Mouse (Mus musculus) MEL (cell line): Measurements from ENCODE around the gene Tsc2. TPM values are rescaled to one million over a fixed set of nuclear protein-coding genes. Genes with fewer than 3 reads are reported as not detected.

Source experiments
- DNase-seq: peaks from one replicate; pipeline ENCODE4 v3.0.0; 2011; ENCODE audit warnings: low read depth, low spot score
- H3K27ac ChIP-seq: 2 replicates; pipeline ENCODE4 v1.5.1; 2012; ENCODE audit warnings: low read depth, mild to moderate bottlenecking, control low read depth, low read length, moderate library complexity; ENCODE audit not compliant: control insufficient read depth
- H3K27me3 ChIP-seq, 2 experiments: fragments of 150-350 bp in 1 of 2; sonication (generic) in 1 of 2; 2 replicates each; pipeline ENCODE4 v1.6.1; 2012; ENCODE audit warnings: low read length in 2 of 2, mild to moderate bottlenecking in 2 of 2, improper control_type of control experiment in 1 of 2, moderate library complexity in 1 of 2; ENCODE audit not compliant: insufficient read depth in 2 of 2, control insufficient read depth in 1 of 2
- H3K36me3 ChIP-seq, 2 experiments: 2 replicates each; pipeline ENCODE4 v1.6.1; 2012 to 2014; ENCODE audit warnings: low read length in 2 of 2, improper control_type of control experiment in 1 of 2, inconsistent platforms in 1 of 2, mild to moderate bottlenecking in 1 of 2; ENCODE audit not compliant: insufficient read depth in 2 of 2, control insufficient read depth in 1 of 2
- H3K4me1 ChIP-seq, 2 experiments: fragments of 150-350 bp in 1 of 2; sonication (generic) in 1 of 2; 2 replicates each; pipeline ENCODE4 v1.6.1; 2012; ENCODE audit warnings: low read length in 2 of 2, improper control_type of control experiment in 1 of 2, mild to moderate bottlenecking in 1 of 2; ENCODE audit not compliant: insufficient read depth in 2 of 2, control insufficient read depth in 1 of 2
- H3K4me3 ChIP-seq, 2 experiments: fragments of 150-350 bp in 1 of 2; sonication (generic) in 1 of 2; 2 replicates each; pipeline ENCODE4 v1.5.1; 2012; ENCODE audit warnings: low read depth in 2 of 2, low read length in 2 of 2, mild to moderate bottlenecking in 2 of 2, moderate library complexity in 2 of 2, control low read depth in 1 of 2, improper control_type of control experiment in 1 of 2; ENCODE audit not compliant: control insufficient read depth in 1 of 2, insufficient read depth in 1 of 2
- H3K79me2 ChIP-seq: 2 replicates; pipeline ENCODE4 v1.6.1; 2012; ENCODE audit warnings: mild to moderate bottlenecking, low read length, moderate library complexity; ENCODE audit not compliant: control insufficient read depth, poor library complexity, insufficient read depth
- H3K9ac ChIP-seq: 2 replicates; pipeline ENCODE4 v1.6.1; 2012; ENCODE audit warnings: low read depth, mild to moderate bottlenecking, control low read depth, low read length, moderate library complexity; ENCODE audit not compliant: control insufficient read depth, poor library complexity, severe bottlenecking
- H3K9me3 ChIP-seq: fragments of 150-350 bp; sonication (generic); replicated peaks from 2 replicates; pipeline ENCODE4 v1.6.1; 2012; ENCODE audit warnings: mild to moderate bottlenecking, low read length, improper control_type of control experiment, moderate library complexity; ENCODE audit not compliant: insufficient read depth
- BHLHE40 ChIP-seq: IDR thresholded peaks from 2 replicates; pipeline ENCODE4 v1.6.1; 2012; ENCODE audit warnings: low read depth, mild to moderate bottlenecking, inconsistent platforms, low read length, improper control_type of control experiment, borderline replicate concordance
- CHD1 ChIP-seq: IDR thresholded peaks from 2 replicates; pipeline ENCODE4 v1.6.1; 2012; ENCODE audit warnings: low read depth, mild to moderate bottlenecking, inconsistent platforms, low read length, improper control_type of control experiment
- CHD2 ChIP-seq: IDR thresholded peaks from 2 replicates; pipeline ENCODE4 v1.6.1; 2011; ENCODE audit warnings: low read length, improper control_type of control experiment
- CTCF ChIP-seq, 3 experiments: IDR thresholded peaks in 2 of 3; conservative IDR thresholded peaks in 1 of 3; 2 replicates each; pipeline ENCODE4 v1.5.1; 2011 to 2012; ENCODE audit warnings: low read length in 3 of 3, low read depth in 2 of 3, mild to moderate bottlenecking in 2 of 3, improper control_type of control experiment in 1 of 3, inconsistent platforms in 1 of 3, mixed read lengths in 1 of 3, moderate library complexity in 1 of 3; ENCODE audit not compliant: control insufficient read depth in 1 of 3, insufficient read depth in 1 of 3, poor library complexity in 1 of 3, severe bottlenecking in 1 of 3
- E2F4 ChIP-seq: IDR thresholded peaks from 2 replicates; pipeline ENCODE4 v1.6.1; 2011; ENCODE audit warnings: low read depth, low read length, improper control_type of control experiment, borderline replicate concordance
- EP300 ChIP-seq, 2 experiments: IDR thresholded peaks; 2 replicates each; pipeline ENCODE4 v1.6.1; 2011; ENCODE audit warnings: improper control_type of control experiment in 2 of 2, low read length in 2 of 2, low read depth in 1 of 2, mild to moderate bottlenecking in 1 of 2
- ETS1 ChIP-seq: IDR thresholded peaks from 2 replicates; pipeline ENCODE4 v1.6.1; 2012; ENCODE audit warnings: low read depth, mild to moderate bottlenecking, inconsistent platforms, low read length, improper control_type of control experiment, moderate library complexity
- GABPA ChIP-seq: IDR thresholded peaks from 2 replicates; pipeline ENCODE4 v1.6.1; 2012; ENCODE audit warnings: low read depth, mild to moderate bottlenecking, inconsistent platforms, low read length, improper control_type of control experiment, moderate library complexity
- GATA1 ChIP-seq: IDR thresholded peaks from 2 replicates; pipeline ENCODE4 v1.6.1; 2011; ENCODE audit warnings: low read depth, low read length, improper control_type of control experiment
- HCFC1 ChIP-seq: IDR thresholded peaks from 2 replicates; pipeline ENCODE4 v1.6.1; 2012; ENCODE audit warnings: low read depth, mild to moderate bottlenecking, inconsistent platforms, low read length, improper control_type of control experiment, moderate library complexity
- KAT2A ChIP-seq: conservative IDR thresholded peaks from 2 replicates; pipeline ENCODE4 v1.6.1; 2012; ENCODE audit warnings: low read depth, low read length, improper control_type of control experiment, inconsistent platforms
- MAFK ChIP-seq: IDR thresholded peaks from 2 replicates; pipeline ENCODE4 v1.6.1; 2011; ENCODE audit warnings: low read depth, mild to moderate bottlenecking, low read length, improper control_type of control experiment, borderline replicate concordance
- MAZ ChIP-seq: IDR thresholded peaks from 2 replicates; pipeline ENCODE4 v1.6.1; 2012; ENCODE audit warnings: low read depth, mild to moderate bottlenecking, inconsistent platforms, low read length, improper control_type of control experiment
- MEF2A ChIP-seq: IDR thresholded peaks from 2 replicates; pipeline ENCODE4 v1.6.1; 2014; ENCODE audit warnings: low read depth, mild to moderate bottlenecking, inconsistent platforms, low read length, improper control_type of control experiment; ENCODE audit not compliant: poor library complexity, insufficient replicate concordance, severe bottlenecking; ENCODE audit errors: extremely low read depth
- MXI1 ChIP-seq: IDR thresholded peaks from 2 replicates; pipeline ENCODE4 v1.6.1; 2011; ENCODE audit warnings: mild to moderate bottlenecking, low read depth, low read length, improper control_type of control experiment
- MYB ChIP-seq: IDR thresholded peaks from 2 replicates; pipeline ENCODE4 v1.6.1; 2011; ENCODE audit warnings: mild to moderate bottlenecking, low read depth, low read length, improper control_type of control experiment
- MYC ChIP-seq: IDR thresholded peaks from 2 replicates; pipeline ENCODE4 v1.6.1; 2011; ENCODE audit warnings: low read depth, mild to moderate bottlenecking, low read length, improper control_type of control experiment, moderate library complexity
- NELFE ChIP-seq: IDR thresholded peaks from 2 replicates; pipeline ENCODE4 v1.6.1; 2011; ENCODE audit warnings: low read depth, low read length, improper control_type of control experiment
- NRF1 ChIP-seq: IDR thresholded peaks from 2 replicates; pipeline ENCODE4 v1.6.1; 2014; ENCODE audit warnings: low read depth, mild to moderate bottlenecking, inconsistent platforms, low read length, improper control_type of control experiment, moderate library complexity; ENCODE audit not compliant: poor library complexity, insufficient read depth, severe bottlenecking
- POLR2AphosphoS2 ChIP-seq: IDR thresholded peaks from 2 replicates; pipeline ENCODE4 v1.6.1; 2011; ENCODE audit warnings: low read length, improper control_type of control experiment
- RAD21 ChIP-seq: IDR thresholded peaks from 2 replicates; pipeline ENCODE4 v1.6.1; 2011; ENCODE audit warnings: mild to moderate bottlenecking, low read depth, low read length, improper control_type of control experiment
- RCOR1 ChIP-seq: IDR thresholded peaks from 2 replicates; pipeline ENCODE4 v1.6.1; 2012; ENCODE audit warnings: low read depth, mild to moderate bottlenecking, inconsistent platforms, low read length, improper control_type of control experiment
- SIN3A ChIP-seq: IDR thresholded peaks from 2 replicates; pipeline ENCODE4 v1.6.1; 2012; ENCODE audit warnings: low read length, improper control_type of control experiment, inconsistent platforms
- SMC3 ChIP-seq: IDR thresholded peaks from 2 replicates; pipeline ENCODE4 v1.6.1; 2011; ENCODE audit warnings: low read depth, low read length, improper control_type of control experiment
- TBP ChIP-seq: IDR thresholded peaks from 2 replicates; pipeline ENCODE4 v1.8.0; 2011; ENCODE audit warnings: low read depth, low read length, improper control_type of control experiment
- TCF12 ChIP-seq: IDR thresholded peaks from 2 replicates; pipeline ENCODE4 v1.6.1; 2014; ENCODE audit warnings: low read depth, mild to moderate bottlenecking, inconsistent platforms, low read length, improper control_type of control experiment, moderate library complexity
- UBTF ChIP-seq: IDR thresholded peaks from 2 replicates; pipeline ENCODE4 v1.6.1; 2012; ENCODE audit warnings: low read depth, mild to moderate bottlenecking, inconsistent platforms, low read length, improper control_type of control experiment, moderate library complexity, borderline replicate concordance; ENCODE audit not compliant: insufficient read depth
- USF1 ChIP-seq: IDR thresholded peaks from 2 replicates; pipeline ENCODE4 v1.6.1; 2014; ENCODE audit warnings: low read depth, mild to moderate bottlenecking, inconsistent platforms, low read length, improper control_type of control experiment, moderate library complexity
- ZKSCAN1 ChIP-seq: IDR thresholded peaks from 2 replicates; pipeline ENCODE4 v1.6.1; 2012; ENCODE audit warnings: low read depth, mild to moderate bottlenecking, inconsistent platforms, low read length, improper control_type of control experiment, moderate library complexity
- ZNF384 ChIP-seq: IDR thresholded peaks from 2 replicates; pipeline ENCODE4 v1.6.1; 2012; ENCODE audit warnings: low read depth, mild to moderate bottlenecking, inconsistent platforms, low read length, improper control_type of control experiment
- polyA plus RNA-seq, 2 experiments: library from polyadenylated mRNA; stranded (reverse) in 1 of 2; unstranded in 1 of 2; fragments of >175 nt in 1 of 2; fragments of >200 nt in 1 of 2; gene quantifications; 2 replicates each; pipeline versions ENCODE4 v1.2.1 to v1.2.4; 2012; ENCODE audit warnings: low replicate concordance in 2 of 2, low read depth in 1 of 2; ENCODE audit not compliant: insufficient read length in 2 of 2, insufficient read depth in 1 of 2, missing spikeins in 1 of 2
- total RNA-seq: library from RNA; depleted of rRNA; stranded (reverse); fragments of 300-350 nt; gene quantifications from 2 replicates; pipeline ENCODE4 v1.2.3, GENCODE M21; 2012

Tsc2 gene
- total and polyA plus RNA-seq, 3 experiments: 48.8 to 99.2 TPM; not detected in 1

DNA sequence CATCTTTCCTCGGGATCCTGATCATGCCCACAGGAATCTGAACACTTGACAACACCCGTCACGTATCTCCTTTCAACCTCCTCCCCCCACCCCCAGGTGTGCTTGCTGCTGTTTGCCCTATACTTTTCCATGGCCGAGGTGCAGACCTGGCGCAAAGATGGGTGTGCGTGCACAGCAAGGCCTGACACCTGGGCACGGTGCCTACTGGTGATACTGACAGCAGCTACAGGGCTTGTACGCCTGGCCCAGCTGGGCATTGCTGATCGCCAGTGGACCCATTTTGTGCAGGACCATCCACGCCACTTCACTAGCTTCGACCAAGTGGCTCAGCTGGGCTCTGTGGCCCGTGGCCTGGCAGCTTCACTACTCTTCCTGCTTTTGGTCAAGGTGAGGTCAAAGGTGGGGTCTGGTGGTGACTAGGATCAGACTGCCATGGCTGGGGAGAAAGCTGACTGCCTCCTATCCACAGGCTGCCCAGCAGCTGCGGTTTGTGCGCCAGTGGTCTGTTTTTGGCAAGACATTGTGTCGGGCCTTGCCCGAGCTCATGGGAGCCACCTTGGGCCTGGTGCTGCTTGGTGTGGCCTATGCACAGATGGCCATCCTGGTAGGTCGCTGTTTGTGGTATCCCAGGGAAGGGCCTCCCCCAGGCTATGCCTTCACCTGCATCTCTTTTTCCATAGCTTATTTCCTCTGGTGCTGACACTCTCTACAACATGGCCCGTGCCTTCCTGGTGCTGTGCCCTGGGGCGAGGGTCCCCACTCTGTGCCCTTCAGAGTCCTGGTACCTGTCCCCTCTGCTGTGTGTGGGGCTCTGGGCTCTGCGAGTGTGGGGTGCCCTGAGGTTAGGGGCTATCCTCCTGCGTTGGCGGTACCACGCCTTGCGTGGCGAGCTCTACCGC lies 38.2 kb downstream of the Tsc2 start:
- H3K36me3 ChIP-seq: peaks cover 0 to 4% of the 10 kb centered on the region in 2 experiments; a peak in 2 of 4 replicates
- TF ChIP-seq CTCF (IDR thresholded peaks at IDR 0.05 in 2 of 3, conservative IDR thresholded peaks at IDR 0.05 in 1 of 3; ENCODE audit: control insufficient read depth in 1 of 3, insufficient read depth in 1 of 3, low read depth in 2 of 3, low read length in 3 of 3, poor library complexity in 1 of 3, severe bottlenecking in 1 of 3): no peak
- TF ChIP-seq UBTF: no peak
- no peak for TF ChIP-seq CHD1
- TF ChIP-seq RAD21: no peak
- no peak for TF ChIP-seq MAFK
- TF ChIP-seq POLR2AphosphoS2: no peak
- TF ChIP-seq ZKSCAN1: no peak
- no peak for TF ChIP-seq MEF2A
- TF ChIP-seq KAT2A: no peak
- no peak for TF ChIP-seq MYC
- no peak for TF ChIP-seq HCFC1
- TF ChIP-seq TCF12: no peak
- no peak for TF ChIP-seq SMC3
- TF ChIP-seq GATA1: no peak
- no peak for TF ChIP-seq MYB
- TF ChIP-seq ZNF384: no peak
- TF ChIP-seq GABPA: no peak
- no peak for TF ChIP-seq EP300 (IDR thresholded peaks at IDR 0.05; ENCODE audit: low read depth in 1 of 2, low read length in 2 of 2)
- no peak for TF ChIP-seq USF1

DNA sequence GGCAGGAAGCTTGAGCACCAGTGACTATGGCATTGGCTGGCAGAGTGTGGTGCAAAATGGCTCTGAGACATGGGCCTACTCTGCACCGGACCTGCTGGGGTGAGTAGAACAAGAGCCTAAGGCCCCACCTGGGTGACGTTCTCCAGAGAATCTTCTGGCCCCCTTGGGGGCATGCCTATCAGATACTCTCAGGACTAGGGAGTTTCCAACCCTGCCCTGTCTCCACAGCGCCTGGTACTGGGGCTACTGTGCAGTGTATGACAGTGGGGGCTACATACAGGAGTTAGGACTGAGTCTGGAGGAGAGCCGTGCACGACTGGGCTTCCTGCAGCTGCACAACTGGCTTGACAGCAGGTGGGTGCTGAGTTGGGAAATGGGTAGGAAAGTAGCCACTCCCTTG lies 39.2 kb downstream of the Tsc2 start:
- no peaks in the 10 kb centered on the region for H3K27me3 ChIP-seq
- no peaks in the 10 kb centered on the region for H3K9me3 ChIP-seq
- no peak overlapping the region for H3K9ac ChIP-seq
- H3K4me1 ChIP-seq: no peaks in the 10 kb centered on the region
- DNase-seq: no peak
- peaks cover 0 to 4% of the 10 kb centered on the region in 2 experiments; a peak in 2 of 4 replicates for H3K36me3 ChIP-seq
- no peaks in the 10 kb centered on the region for H3K79me2 ChIP-seq
- no peak overlapping the region for H3K4me3 ChIP-seq
- no peak overlapping the region for H3K27ac ChIP-seq
- TF ChIP-seq RCOR1 (no peak), BHLHE40 (no peak), HCFC1 (no peak), CHD2 (no peak), MEF2A (no peak), TCF12 (no peak), MAFK (no peak), ETS1 (no peak), TBP (no peak), MXI1 (no peak), E2F4 (no peak), NELFE (no peak), SIN3A (no peak), NRF1 (no peak), MAZ (no peak)

More for the DNA sequence above, 38.2 kb downstream of the Tsc2 start:
- Histone ChIP-seq H3K4me3 (no peak overlapping the region), H3K27ac (no peak overlapping the region), H3K9ac (no peak overlapping the region), H3K27me3 (no peaks in the 10 kb centered on the region), H3K9me3 (no peaks in the 10 kb centered on the region), H3K4me1 (no peaks in the 10 kb centered on the region), H3K79me2 (no peaks in the 10 kb centered on the region)
- DNase-seq: no peak
